Mouse (Mus musculus) retina, adult 2 months (tissue): ENCODE data around the gene Etv6.
"Not testable (repeated sequence)": the region's sequence is repeated elsewhere in the genome, so short reads cannot be mapped to it uniquely, and the experiment has no call there.

Experiments used
- DNase-seq: peaks from one replicate; pipeline ENCODE4 v3.0.0-alpha.2; 2012; ENCODE audit warnings: low read depth, low spot score

Gene Etv6

GRCm38 (mm10) chr6:134035490-134036405 lies at the start of gene Etv6:
TSS of gene Etv6 (plus strand) at chr6:134035700.
- DNase-seq: peak; percentile 53

- DNase-seq: no peak
Observed at GRCm38 (mm10) chr6:133986161-133986560, 49.3 kb upstream of the Etv6 start.

GRCm38 (mm10) chr6:133987068-133987591 lies 48.4 kb upstream of the Etv6 start:
- DNase-seq: no peak

- no peak for DNase-seq
Observed at GRCm38 (mm10) chr6:133988011-133988410, 47.5 kb upstream of the Etv6 start.

GRCm38 (mm10) chr6:133997461-133997860 lies 38.0 kb upstream of the Etv6 start:
- DNase-seq: no peak

- DNase-seq: no peak
Observed at GRCm38 (mm10) chr6:133997935-133998334, 37.6 kb upstream of the Etv6 start.

GRCm38 (mm10) chr6:134014488-134015110 lies 20.9 kb upstream of the Etv6 start:
- not testable (repeated sequence) for DNase-seq

GRCm38 (mm10) chr6:134018807-134019206 lies 16.7 kb upstream of the Etv6 start:
- no peak for DNase-seq

- no peak for DNase-seq
Observed at GRCm38 (mm10) chr6:134020821-134021220, 14.7 kb upstream of the Etv6 start.

GRCm38 (mm10) chr6:134026264-134026663 lies 9.2 kb upstream of the Etv6 start:
- DNase-seq: no peak

- no peak for DNase-seq
Observed at GRCm38 (mm10) chr6:134027022-134027421, 8.5 kb upstream of the Etv6 start.

- DNase-seq: no peak
Observed at GRCm38 (mm10) chr6:134032451-134032850, 3.0 kb upstream of the Etv6 start.

- no peak for DNase-seq
Observed at GRCm38 (mm10) chr6:134034436-134034835, 1.1 kb upstream of the Etv6 start.

- DNase-seq: peak; percentile 67
Observed at GRCm38 (mm10) chr6:134034904-134035489, 503 bp upstream of the Etv6 start.

GRCm38 (mm10) chr6:134036491-134036911 lies 1.0 kb downstream of the Etv6 start:
- DNase-seq: no peak

- DNase-seq: no peak
Observed at GRCm38 (mm10) chr6:134036951-134037431, 1.5 kb downstream of the Etv6 start.

- DNase-seq: no peak
Observed at GRCm38 (mm10) chr6:134037960-134038359, 2.5 kb downstream of the Etv6 start.

GRCm38 (mm10) chr6:134038881-134039280 lies 3.4 kb downstream of the Etv6 start:
- DNase-seq: no peak

- DNase-seq: no peak
Observed at GRCm38 (mm10) chr6:134039351-134039750, 3.9 kb downstream of the Etv6 start.

- no peak for DNase-seq
Observed at GRCm38 (mm10) chr6:134040312-134040711, 4.8 kb downstream of the Etv6 start.

GRCm38 (mm10) chr6:134041286-134041685 lies 5.8 kb downstream of the Etv6 start:
- no peak for DNase-seq

- no peak for DNase-seq
Observed at GRCm38 (mm10) chr6:134041916-134042315, 6.4 kb downstream of the Etv6 start.
